Mouse (Mus musculus): Measurements from ENCODE around the gene Serpina11.

- TF ChIP-seq RAD21 (IDR thresholded peaks at IDR 0.05; ENCODE audit: low read depth, low read length) (peak; percentile 39), MXI1 (IDR thresholded peaks at IDR 0.05; ENCODE audit: low read depth, low read length) (no peak), TCF12 (IDR thresholded peaks at IDR 0.05; ENCODE audit: low read depth, low read length) (no peak), E2F4 (IDR thresholded peaks at IDR 0.05; ENCODE audit: insufficient replicate concordance, low read depth, low read length) (no peak), PAX5 (IDR thresholded peaks at IDR 0.05; ENCODE audit: low read length) (no peak), CTCF (conservative IDR thresholded peaks at IDR 0.05 in 1 of 2, IDR thresholded peaks at IDR 0.05 in 1 of 2; ENCODE audit: low read depth in 2 of 2, low read length in 2 of 2) (peak in 1 of 2 experiments; percentile 49; a peak in 2 of 4 replicates)
Observed at GRCm38 (mm10) chr12:103988754-103989513, 823 bp downstream of the Serpina11 start.

Measured in CH12.LX (cell line).